Mouse (Mus musculus) retina, embryonic 14.5 days (tissue): ENCODE results near the gene Zfp184.

Source experiments
- DNase-seq: peaks from one replicate; pipeline ENCODE4 v3.0.0-alpha.2; 2015; ENCODE audit warnings: low spot score

Gene Zfp184

DNA sequence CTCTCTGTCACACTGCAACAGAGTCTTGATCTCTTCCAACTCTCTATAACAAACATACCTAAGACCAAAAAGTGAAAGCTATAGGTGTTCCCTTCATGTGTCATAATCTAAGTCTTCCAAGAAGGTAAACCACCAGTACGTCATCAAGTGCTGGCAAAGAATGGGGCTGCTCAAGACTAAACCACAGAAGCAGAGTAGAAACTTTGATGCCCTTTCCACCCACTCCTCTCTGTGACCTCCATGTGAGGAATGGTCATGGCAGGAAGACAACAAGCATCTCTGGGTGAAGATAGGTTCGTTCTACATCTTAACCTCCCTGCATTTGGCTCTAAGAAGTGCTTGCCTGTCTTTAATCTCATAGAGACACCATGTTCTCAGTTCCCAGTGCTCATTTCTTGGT lies 39.6 kb downstream of the Zfp184 start:
- DNase-seq, result no peak

DNA sequence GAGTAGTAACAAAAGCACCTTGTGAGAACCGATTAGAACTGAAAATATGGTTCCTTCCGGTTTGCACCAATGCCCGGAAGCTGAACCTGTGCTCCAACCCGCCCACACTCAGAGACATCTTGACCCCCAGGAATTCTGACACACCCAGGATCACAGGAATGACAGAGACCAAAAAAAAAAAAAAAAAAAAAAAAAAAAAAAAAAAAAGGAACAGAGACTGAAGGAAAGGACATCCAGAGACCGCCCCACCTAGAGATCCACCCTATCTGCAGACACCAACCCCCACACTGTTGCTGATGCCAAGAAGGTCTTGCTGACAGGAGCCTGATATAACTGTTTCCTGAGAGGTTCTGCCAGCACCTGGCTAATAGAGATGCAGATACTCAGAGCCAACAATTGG lies 47.7 kb downstream of the Zfp184 start:
- no peak for DNase-seq

DNA sequence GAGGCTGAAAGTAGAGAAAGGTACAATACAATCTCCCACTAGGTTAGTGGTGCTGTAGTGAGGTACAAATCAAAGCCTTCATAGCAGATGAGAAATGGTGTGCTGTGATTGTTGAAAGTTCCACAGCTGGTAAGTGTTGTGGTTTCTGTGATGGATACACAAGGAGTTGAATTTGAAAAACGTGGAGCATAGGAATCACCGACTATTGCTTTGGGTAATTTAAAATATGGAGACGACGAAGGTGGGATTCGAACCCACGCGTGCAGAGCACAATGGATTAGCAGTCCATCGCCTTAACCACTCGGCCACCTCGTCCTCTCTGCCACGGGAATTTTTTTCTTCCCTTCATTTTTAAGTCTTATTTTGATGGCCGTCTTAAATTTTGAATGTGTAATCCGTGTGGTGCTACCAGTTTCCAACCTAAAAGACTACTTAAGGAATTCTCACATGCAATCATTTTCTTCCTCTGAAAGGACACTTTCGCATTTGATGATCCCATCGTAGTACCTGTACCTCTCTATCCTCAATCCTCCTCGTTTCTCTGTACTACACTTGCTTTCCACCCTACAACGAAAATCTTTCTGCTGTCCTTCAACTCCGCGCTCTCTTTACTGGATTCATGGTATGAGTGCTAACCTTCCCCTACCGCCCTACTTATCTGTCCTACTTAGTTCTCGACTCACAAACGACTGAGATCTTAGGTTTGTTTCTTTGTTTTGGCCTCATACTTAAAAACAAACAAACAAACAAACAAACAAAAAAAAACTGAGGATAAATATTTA lies 49.3 kb downstream of the Zfp184 start:
- DNase-seq, result peak; percentile 75

DNA sequence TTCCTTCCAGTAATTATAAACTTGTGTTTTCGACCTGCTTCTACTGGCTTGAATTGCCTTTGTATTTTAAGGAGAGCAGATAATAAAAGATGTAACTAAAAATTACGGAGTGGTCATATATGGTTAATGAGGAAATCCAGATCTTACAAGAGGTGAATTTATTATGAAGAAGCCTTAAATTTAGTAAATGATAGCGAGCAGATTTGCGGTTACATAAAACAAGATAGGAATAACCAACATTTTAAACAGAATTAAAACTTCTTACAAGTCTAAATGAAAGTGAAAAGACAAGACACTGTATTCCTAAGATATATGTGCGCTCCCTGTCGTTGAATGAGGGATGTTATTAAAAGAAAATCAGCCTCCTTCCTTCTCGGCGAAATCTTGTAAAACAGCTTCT lies 50.0 kb downstream of the Zfp184 start:
- peak; percentile 40 for DNase-seq

DNA sequence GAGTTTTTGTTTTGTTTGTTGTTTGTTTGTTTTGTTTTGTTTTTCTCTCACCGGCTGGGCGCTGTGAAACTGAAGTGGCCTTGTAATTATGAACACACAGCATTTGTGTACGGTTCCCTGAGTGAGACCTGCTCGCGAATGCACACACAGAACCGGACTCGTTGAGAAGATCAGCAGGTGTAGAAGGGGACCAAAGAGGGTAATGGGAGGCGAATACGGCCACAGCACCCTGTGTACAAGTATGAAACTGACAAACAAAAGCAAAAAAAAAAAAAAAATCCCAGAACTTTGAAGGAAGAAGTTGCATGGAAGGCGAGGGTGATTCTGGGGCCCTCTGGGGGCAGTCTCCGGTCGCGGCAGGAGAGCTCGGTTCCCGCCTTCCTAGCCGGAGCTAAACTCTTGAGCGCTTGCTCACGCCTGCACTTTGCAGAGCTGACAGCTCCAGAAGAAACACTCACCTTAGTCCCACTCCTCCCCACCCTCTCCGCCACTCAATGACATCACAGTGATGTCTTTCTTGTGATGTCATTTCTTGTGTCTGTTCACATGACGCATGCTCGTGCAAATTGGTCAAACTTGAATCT lies 50.5 kb downstream of the Zfp184 start:
- DNase-seq, result peak; percentile 62

DNA sequence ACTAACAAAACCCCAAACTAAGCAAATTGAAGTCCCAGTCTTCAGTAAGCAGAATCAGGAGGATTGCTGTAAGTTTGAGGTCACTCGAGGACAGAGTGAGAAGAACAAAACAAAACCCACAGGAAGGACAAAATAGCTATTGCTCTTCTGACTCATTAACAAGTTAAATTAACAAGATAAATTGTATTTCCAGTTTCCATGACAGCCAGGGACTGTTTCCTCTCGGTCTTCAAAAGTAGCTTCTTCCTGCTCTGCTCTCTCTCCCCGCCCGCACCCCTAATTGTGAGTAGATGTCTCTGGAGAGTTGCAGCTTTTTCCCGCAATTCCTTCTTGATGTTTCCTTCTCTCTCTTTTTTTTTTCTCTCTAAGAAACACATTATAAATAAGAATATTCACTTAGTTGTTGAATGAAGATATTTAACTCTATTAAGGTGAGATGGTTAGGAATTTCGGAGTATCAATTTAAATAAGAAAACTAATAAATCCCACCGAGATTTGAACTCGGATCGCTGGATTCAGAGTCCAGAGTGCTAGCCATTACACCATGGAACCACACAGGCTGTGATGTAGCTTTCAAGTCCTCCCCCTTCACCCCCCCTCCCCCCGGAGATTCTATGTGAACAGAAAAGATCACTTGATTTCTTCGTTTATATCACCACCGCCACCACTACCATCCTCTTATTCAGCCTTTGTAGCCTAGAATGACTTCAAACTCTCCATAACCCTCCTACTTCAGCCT lies 51.4 kb downstream of the Zfp184 start:
- DNase-seq, result peak; percentile 65

DNA sequence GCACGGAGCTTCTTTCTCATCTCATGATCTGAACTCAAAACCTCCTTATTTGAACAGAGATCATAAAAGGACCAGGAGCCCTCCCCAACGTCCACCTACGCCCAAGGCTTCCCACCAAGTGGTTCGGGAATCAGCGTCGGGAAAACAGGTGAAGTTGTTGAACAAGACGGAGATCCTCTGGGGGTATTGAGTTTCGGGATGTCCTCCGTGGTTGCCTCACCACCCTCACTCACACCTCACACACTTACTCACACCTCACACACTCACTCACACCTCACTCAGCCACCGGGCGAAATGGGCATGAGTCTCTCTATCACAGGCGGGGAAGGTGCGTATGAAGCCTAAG lies 51.9 kb downstream of the Zfp184 start:
- DNase-seq, result no peak

DNA sequence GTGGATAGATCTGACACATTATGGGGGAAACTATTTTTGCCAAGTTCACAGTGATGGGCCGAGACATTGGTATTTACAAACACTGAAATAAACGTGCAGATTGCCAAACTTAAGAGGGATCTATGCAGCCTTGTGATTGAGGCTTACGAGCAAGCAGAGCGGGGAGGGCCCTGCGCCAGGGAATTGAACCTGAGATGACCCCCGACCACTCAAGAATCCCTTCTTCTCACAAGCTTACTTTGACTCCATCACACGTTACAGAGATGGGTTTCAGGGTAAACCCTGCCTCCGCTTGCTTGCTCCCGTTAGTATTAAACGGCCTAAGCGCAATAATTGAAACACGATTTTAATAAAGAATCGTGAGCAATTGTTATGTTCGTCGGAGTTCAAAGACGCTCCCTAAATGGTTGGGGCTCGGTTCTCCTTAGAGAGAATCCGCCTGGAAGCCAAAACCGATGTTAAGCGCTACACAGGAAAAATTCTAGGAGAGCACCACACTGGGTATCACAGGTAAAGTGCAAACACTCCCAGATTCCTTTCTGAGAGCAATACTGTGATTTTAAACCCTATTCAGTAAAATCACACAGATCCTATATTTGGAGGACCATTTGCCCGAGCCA lies 52.4 kb downstream of the Zfp184 start:
- no peak for DNase-seq

DNA sequence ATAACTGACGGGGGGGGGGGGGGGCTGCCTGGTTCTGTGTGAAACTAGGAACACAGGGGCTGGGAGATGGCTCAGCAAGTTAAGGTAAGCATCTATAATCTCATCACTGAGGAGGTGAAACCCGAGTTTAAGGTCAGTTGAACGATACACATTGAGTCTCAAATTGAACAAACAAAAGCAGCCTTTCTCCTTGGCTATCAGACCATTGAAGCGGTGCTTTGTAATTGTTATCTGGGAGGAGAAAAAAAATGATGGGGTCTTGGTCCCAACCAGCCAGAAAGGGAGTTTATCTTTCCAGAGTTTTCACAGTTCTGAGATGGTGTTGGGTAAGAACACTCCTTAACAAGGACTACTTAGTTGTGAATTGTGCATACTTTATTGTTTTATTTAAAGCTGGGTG lies 52.9 kb downstream of the Zfp184 start:
- DNase-seq, result no peak

DNA sequence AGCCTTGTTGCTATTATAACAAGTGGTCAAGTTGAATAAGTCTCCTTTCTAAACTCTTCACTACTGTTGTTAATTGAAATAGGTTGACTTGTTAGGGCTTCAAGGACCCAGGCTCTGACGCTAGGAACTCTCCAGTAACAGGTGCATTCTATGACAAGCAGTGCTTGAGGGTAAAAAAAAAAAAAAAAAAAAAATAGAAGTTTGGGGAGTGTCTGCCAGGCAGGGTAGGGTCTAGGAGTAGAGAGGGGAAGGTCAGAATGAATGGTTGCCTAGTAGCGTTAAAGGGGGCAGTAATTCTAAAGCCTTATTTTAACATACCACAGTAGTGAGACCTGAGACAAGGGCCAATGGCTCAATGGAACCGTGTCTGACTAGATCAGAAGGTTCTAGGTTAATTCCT lies 53.5 kb downstream of the Zfp184 start:
- DNase-seq, result no peak

DNA sequence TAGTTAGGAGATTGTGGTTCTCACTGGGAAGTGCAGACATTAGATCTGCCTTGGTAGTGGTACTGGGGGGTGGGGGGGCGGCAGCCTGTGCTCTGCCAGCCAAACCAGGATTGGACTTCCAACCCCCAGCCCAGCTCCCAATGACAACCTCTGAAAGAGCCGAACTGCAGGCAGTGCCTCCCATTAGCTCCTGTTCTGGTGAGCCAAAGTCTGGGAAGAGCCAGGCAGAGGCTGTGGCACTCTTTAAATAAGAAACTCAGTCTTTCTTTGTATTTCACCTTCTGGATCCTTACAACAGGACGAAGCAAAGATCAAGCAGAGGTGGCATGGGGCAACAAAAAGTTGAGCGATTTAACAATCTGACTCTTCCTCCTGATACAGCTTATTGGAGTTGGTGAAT lies 54.3 kb downstream of the Zfp184 start:
- DNase-seq, result no peak

DNA sequence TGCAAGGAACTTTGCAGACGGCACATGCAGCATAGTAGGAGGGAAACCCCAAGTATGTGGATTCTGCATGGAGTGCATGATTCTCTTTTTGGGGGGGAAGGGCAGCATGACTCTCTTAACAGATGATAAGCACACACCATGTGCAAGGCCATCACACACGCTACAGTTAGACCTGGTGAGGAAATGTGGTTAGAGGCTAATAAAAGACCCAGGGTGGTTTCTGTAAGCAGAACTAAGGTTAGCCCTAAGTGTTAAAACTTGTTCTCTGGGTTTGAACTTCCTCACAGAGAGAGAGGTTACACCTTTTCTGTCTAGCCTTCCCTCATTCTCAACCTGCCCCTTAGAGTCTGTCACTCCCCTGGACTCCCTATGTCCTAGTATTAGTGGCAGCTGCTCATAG lies 56.5 kb downstream of the Zfp184 start:
- no peak for DNase-seq

DNA sequence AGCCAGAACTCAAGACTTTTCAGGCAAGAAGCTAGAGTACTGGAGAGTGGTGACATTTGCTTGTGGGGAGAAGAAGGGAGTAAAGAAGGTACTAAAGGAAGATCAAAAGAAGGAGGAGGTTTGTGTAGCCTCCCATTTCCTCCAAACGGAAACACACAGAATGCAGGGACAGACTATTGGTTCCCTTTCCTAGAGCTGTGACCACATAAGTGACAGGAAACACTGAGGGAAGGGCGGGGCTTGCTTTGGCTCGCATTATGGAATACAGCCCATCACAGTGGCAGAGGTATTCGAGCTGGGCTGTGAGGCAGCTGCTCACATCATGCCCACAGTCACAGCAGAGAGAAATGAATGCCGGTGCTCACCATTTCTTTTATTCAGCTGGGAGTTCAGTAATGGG lies 56.9 kb downstream of the Zfp184 start:
- no peak for DNase-seq

DNA sequence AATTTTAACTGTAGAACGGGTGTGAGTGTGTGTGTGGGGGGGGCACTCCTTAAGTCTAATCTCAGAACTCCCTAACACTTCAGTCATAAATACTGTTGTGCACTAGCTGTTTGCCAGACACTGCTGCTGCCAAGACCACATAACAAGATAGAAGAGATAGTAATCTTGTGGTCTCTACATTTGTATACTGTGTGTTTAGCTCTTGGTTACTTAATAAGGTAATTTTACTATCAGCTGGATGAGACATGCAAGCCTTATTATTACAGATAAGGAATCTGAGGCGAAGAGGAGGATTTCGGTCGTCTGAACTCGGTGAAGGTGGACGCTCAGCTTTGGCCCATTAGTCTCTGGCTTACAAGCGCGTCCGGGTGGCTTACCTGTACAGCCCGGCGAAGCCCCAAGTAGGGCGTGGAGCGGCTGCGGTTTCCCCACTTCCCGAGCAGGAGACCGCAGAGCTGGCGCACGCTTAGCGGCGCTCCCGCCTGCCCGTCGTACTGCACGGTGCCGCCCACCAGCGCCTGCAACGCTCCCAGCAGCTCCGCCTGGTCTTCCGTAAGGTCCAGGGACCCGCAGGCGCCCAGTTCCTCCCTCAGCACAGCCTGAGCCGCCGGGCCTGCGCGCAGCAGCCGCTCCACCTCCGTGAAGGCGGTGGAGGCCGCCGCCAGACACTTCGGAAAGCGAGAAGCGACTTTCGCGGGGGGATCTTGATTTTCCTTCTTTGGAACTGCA lies 60.9 kb downstream of the Zfp184 start:
- peak; percentile 58 for DNase-seq

DNA sequence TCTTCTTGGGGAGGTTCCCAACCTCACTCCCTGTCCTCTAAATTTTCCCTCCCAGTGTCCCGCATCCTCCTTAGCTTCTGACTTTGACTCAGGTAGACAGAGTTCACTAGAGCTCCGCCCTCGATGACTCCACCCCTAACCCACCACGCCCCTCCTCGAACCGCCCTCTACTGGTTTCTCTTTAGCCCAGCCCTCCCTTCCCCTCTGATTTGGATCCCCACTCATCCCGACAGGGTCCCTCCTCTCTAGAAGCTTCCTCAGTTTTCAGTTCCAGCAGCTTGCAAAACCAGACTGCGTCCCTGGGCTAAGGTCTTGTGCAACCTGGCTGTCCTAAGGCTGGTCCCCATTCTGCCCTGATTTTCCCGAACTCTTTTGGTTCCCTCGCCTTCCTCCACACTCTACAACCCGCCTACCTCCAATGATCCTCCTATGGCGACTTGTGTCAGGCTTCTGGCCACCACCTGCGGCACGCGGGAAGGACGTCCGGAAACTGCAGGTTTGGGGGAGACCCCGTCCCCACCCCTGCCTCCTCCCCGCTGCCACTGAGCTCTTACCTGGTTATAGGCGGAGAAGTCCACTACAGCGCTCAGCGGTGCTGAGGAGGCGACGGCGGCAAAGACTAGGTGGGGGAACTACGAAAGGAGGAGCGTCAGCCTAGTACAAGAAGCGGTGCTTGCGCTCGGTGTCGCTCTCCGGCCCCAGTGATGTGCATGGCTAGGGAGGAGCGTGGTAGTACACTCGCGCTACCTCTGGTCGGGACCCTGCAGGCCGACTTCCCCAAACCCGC lies 61.6 kb downstream of the Zfp184 start:
- DNase-seq, result peak; percentile 74

DNA sequence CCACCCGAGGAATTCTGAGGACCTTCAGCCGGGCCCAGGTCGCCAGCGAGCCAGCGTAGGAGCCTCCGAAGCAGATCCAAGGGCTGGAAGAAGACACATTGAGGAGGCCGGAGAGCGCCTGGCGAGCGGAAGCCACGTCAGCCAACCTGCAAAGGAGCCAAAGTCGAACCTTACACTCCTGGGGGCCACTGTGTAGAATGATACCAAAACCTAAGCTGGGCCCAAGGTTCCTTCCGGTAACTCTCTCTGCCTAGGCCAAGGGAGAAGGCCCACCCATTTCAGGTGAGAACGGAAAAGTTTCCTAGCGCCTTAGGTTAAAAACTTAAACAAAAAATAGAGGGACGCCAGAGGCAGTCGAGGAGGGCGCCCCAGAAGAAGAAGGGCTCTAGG lies 62.2 kb downstream of the Zfp184 start:
- no peak for DNase-seq

DNA sequence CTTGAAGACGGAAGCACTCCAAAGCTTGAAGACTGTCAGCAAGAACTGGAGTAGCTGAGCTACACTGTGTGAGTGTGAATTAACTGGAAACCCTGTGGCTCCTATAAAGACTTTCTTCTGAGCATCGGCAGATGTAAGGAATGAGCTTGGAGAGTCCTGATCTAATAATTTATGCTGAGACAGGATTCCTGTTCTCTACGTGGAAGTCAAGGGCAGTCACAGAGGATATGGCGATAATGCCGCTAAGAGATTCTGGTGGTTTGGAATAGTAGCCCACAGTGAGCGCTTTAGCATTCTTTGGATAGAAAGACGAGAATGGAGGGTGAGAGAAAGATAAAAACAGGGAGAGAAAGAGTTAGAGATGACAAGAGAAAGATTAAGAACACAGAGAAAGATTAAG lies 63.0 kb downstream of the Zfp184 start:
- no peak for DNase-seq

DNA sequence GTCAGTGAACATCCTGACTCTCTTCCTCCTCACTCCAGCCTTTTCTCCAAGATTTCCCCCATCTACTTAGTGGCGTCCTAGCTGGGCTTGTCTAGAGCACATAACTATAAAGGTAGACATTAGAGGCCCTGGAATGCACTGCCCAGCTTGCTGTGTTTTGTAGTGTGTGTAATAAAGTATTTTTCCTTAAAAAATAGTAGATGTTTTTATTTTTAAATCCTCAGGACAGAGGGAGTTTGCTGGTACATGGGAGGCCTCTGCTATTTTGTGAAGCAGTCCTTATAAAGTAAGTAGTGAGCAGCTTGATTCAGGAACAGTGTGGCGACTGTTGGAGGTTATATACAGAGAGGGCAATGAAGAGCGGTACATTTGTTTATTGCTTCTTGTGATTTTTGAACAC lies 63.8 kb downstream of the Zfp184 start:
- DNase-seq, result no peak

DNA sequence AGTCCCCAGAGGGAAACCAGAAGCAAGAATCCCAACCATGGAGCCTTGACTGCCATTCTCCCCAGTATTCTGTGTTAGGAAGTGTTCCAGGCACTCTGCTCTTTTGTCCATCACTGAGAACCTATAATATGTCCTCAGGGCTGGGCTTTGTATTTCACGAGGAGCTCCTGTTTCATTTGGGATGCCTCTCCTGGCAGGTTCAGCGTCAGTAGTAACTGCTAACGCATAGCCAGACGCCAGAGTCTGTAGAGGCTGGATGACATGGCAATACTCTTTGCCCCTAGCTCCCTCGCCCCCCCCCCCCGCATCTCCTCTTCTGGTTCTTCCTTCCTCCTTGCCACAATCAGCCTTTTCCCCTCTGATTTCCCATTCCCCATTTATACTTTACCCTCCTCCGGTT lies 64.7 kb downstream of the Zfp184 start, which contains the start of gene Prss16:
Gene Prss16 (minus strand): TSS at position 101 of the 400 bp plus-strand sequence.
- no peak for DNase-seq
